Mouse (Mus musculus): ENCODE data around the gene Nhs. TPM values are rescaled to one million over a fixed set of nuclear protein-coding genes. Genes with fewer than 3 reads are reported as not detected.

The Nhs gene
- polyA plus RNA-seq, 1 experiment from 2014 or later = 3.4 TPM

- no peaks in the 10 kb centered on the region for H3K4me1 ChIP-seq
- no peak overlapping the region for H3K27ac ChIP-seq (replicated peaks)
- H3K27me3 ChIP-seq (replicated peaks; ENCODE audit: low read depth, poor library complexity, severe bottlenecking) = peaks cover 98% of the 10 kb centered on the region
- H3K9me3 ChIP-seq = no peaks in the 10 kb centered on the region
- no peak overlapping the region for H3K4me3 ChIP-seq
- no peak for DNase-seq (ENCODE audit: low spot score)
- 64% methylated on average over 2 of the region's 2 CpGs for WGBS
- H3K36me3 ChIP-seq (replicated peaks) = no peaks in the 10 kb centered on the region
Measured at GRCm38 (mm10) chrX:162063164-162063563, 96.4 kb downstream of the Nhs start.

GRCm38 (mm10) chrX:162055635-162056034, 103.9 kb downstream of the Nhs start:
- no peaks in the 10 kb centered on the region for H3K9me3 ChIP-seq
- H3K4me1 ChIP-seq = 0 out of 2 replicates have a peak, but pooled peaks cover 8% of the 10 kb centered on the region
- H3K27ac ChIP-seq (replicated peaks) = no peak overlapping the region
- no peak overlapping the region for H3K4me3 ChIP-seq
- peaks cover 99% of the 10 kb centered on the region for H3K27me3 ChIP-seq (replicated peaks; ENCODE audit: low read depth, poor library complexity, severe bottlenecking)
- WGBS = 71% methylated on average over 2 of the region's 2 CpGs
- H3K36me3 ChIP-seq (replicated peaks) = no peaks in the 10 kb centered on the region
- no peak for DNase-seq (ENCODE audit: low spot score)

- Histone ChIP-seq H3K27ac (replicated peaks) (no peak overlapping the region), H3K9me3 (no peaks in the 10 kb centered on the region), H3K27me3 (replicated peaks; ENCODE audit: low read depth, poor library complexity, severe bottlenecking) (peaks cover 100% of the 10 kb centered on the region), H3K4me1 (0 out of 2 replicates have a peak, but pooled peaks cover 8% of the 10 kb centered on the region), H3K4me3 (no peak overlapping the region), H3K36me3 (replicated peaks) (no peaks in the 10 kb centered on the region)
- DNase-seq (ENCODE audit: low spot score) = no peak
- WGBS = 86% methylated on average over 5 of the region's 5 CpGs
Measured at GRCm38 (mm10) chrX:162053566-162053965, 106.0 kb downstream of the Nhs start.

GRCm38 (mm10) chrX:162052534-162052933, 107.0 kb downstream of the Nhs start:
- Histone ChIP-seq H3K27ac (replicated peaks) (no peak overlapping the region), H3K4me3 (no peak overlapping the region), H3K4me1 (0 out of 2 replicates have a peak, but pooled peaks cover 8% of the 10 kb centered on the region), H3K27me3 (replicated peaks; ENCODE audit: low read depth, poor library complexity, severe bottlenecking) (peaks cover 100% of the 10 kb centered on the region), H3K36me3 (replicated peaks) (no peaks in the 10 kb centered on the region), H3K9me3 (no peaks in the 10 kb centered on the region)
- WGBS = 66% methylated on average over 1 of the region's 1 CpGs
- no peak for DNase-seq (ENCODE audit: low spot score)

GRCm38 (mm10) chrX:162049616-162050015, 109.9 kb downstream of the Nhs start:
- no peak overlapping the region for H3K27ac ChIP-seq (replicated peaks)
- peaks cover 100% of the 10 kb centered on the region for H3K27me3 ChIP-seq (replicated peaks; ENCODE audit: low read depth, poor library complexity, severe bottlenecking)
- DNase-seq (ENCODE audit: low spot score) = no peak
- no peaks in the 10 kb centered on the region for H3K36me3 ChIP-seq (replicated peaks)
- WGBS = 85% methylated on average over 2 of the region's 2 CpGs
- H3K4me1 ChIP-seq = 0 out of 2 replicates have a peak, but pooled peaks cover 8% of the 10 kb centered on the region
- no peaks in the 10 kb centered on the region for H3K9me3 ChIP-seq
- H3K4me3 ChIP-seq = no peak overlapping the region

- WGBS = 91% methylated on average over 2 of the region's 2 CpGs
- Histone ChIP-seq H3K36me3 (replicated peaks) (no peaks in the 10 kb centered on the region), H3K9me3 (no peaks in the 10 kb centered on the region), H3K27me3 (replicated peaks; ENCODE audit: low read depth, poor library complexity, severe bottlenecking) (peaks cover 94% of the 10 kb centered on the region), H3K4me1 (no peaks in the 10 kb centered on the region), H3K27ac (replicated peaks) (no peak overlapping the region), H3K4me3 (no peak overlapping the region)
- DNase-seq (ENCODE audit: low spot score) = no peak
Measured at GRCm38 (mm10) chrX:162045527-162045926, 114.0 kb downstream of the Nhs start.

- Histone ChIP-seq H3K27me3 (replicated peaks; ENCODE audit: low read depth, poor library complexity, severe bottlenecking) (peaks cover 94% of the 10 kb centered on the region), H3K27ac (replicated peaks) (no peak overlapping the region), H3K4me1 (no peaks in the 10 kb centered on the region), H3K36me3 (replicated peaks) (no peaks in the 10 kb centered on the region), H3K4me3 (no peak overlapping the region), H3K9me3 (no peaks in the 10 kb centered on the region)
- no peak for DNase-seq (ENCODE audit: low spot score)
Measured at GRCm38 (mm10) chrX:162044109-162044508, 115.4 kb downstream of the Nhs start.

- Histone ChIP-seq H3K36me3 (replicated peaks) (no peaks in the 10 kb centered on the region), H3K4me3 (no peak overlapping the region), H3K27me3 (replicated peaks; ENCODE audit: low read depth, poor library complexity, severe bottlenecking) (peaks cover 96% of the 10 kb centered on the region), H3K4me1 (peaks cover 7% of the 10 kb centered on the region; the same call in 1 of the 2 replicates), H3K9me3 (no peaks in the 10 kb centered on the region), H3K27ac (replicated peaks) (no peak overlapping the region)
- WGBS = 39% methylated on average over 13 of the region's 13 CpGs
- DNase-seq (ENCODE audit: low spot score) = peak; percentile 55
Measured at GRCm38 (mm10) chrX:162025210-162025953, 134.1 kb downstream of the Nhs start.

GRCm38 (mm10) chrX:162021724-162022123, 137.8 kb downstream of the Nhs start:
- Histone ChIP-seq H3K27me3 (replicated peaks; ENCODE audit: low read depth, poor library complexity, severe bottlenecking) (peaks cover 96% of the 10 kb centered on the region), H3K4me1 (peaks cover 7% of the 10 kb centered on the region; the same call in 1 of the 2 replicates), H3K27ac (replicated peaks) (no peak overlapping the region), H3K4me3 (no peak overlapping the region), H3K36me3 (replicated peaks) (no peaks in the 10 kb centered on the region), H3K9me3 (no peaks in the 10 kb centered on the region)
- WGBS = 89% methylated on average over 3 of the region's 3 CpGs
- no peak for DNase-seq (ENCODE audit: low spot score)

GRCm38 (mm10) chrX:162020039-162020566, 139.4 kb downstream of the Nhs start:
- Histone ChIP-seq H3K27ac (replicated peaks) (no peak overlapping the region), H3K4me1 (no peaks in the 10 kb centered on the region; the same call in 1 of the 2 replicates), H3K4me3 (no peak overlapping the region), H3K27me3 (replicated peaks; ENCODE audit: low read depth, poor library complexity, severe bottlenecking) (peaks cover 97% of the 10 kb centered on the region), H3K36me3 (replicated peaks) (no peaks in the 10 kb centered on the region), H3K9me3 (no peaks in the 10 kb centered on the region)
- no peak for DNase-seq (ENCODE audit: low spot score)
- 78% methylated on average over 3 of the region's 3 CpGs for WGBS

- no peak overlapping the region for H3K27ac ChIP-seq (replicated peaks)
- H3K9me3 ChIP-seq = no peaks in the 10 kb centered on the region
- DNase-seq (ENCODE audit: low spot score) = no peak
- H3K4me3 ChIP-seq = no peak overlapping the region
- H3K36me3 ChIP-seq (replicated peaks) = no peaks in the 10 kb centered on the region
- no peaks in the 10 kb centered on the region; the same call in 1 of the 2 replicates for H3K4me1 ChIP-seq
- WGBS = 68% methylated on average over 9 of the region's 9 CpGs
- peaks cover 100% of the 10 kb centered on the region for H3K27me3 ChIP-seq (replicated peaks; ENCODE audit: low read depth, poor library complexity, severe bottlenecking)
Measured at GRCm38 (mm10) chrX:162017471-162017870, 142.1 kb downstream of the Nhs start.

GRCm38 (mm10) chrX:162012570-162012969, 147.0 kb downstream of the Nhs start:
- Histone ChIP-seq H3K27me3 (replicated peaks; ENCODE audit: low read depth, poor library complexity, severe bottlenecking) (peaks cover 100% of the 10 kb centered on the region), H3K4me1 (peaks cover 12% of the 10 kb centered on the region), H3K9me3 (no peaks in the 10 kb centered on the region), H3K36me3 (replicated peaks) (no peaks in the 10 kb centered on the region), H3K27ac (replicated peaks) (no peak overlapping the region), H3K4me3 (no peak overlapping the region)
- DNase-seq (ENCODE audit: low spot score) = no peak
- WGBS = 90% methylated on average over 4 of the region's 4 CpGs

GRCm38 (mm10) chrX:162009876-162010275, 149.7 kb downstream of the Nhs start:
- DNase-seq (ENCODE audit: low spot score) = peak; percentile 29
- 12% methylated on average over 3 of the region's 3 CpGs for WGBS
- Histone ChIP-seq H3K36me3 (replicated peaks) (no peaks in the 10 kb centered on the region), H3K27ac (replicated peaks) (peak overlapping the region; percentile 16), H3K27me3 (replicated peaks; ENCODE audit: low read depth, poor library complexity, severe bottlenecking) (peaks cover 100% of the 10 kb centered on the region), H3K4me3 (no peak overlapping the region), H3K4me1 (peaks cover 12% of the 10 kb centered on the region), H3K9me3 (no peaks in the 10 kb centered on the region)
